Mouse (Mus musculus): ENCODE data around the gene Slc48a1. TPM values are rescaled to one million over a fixed set of nuclear protein-coding genes. Genes with fewer than 3 reads are reported as not detected.

The Slc48a1 gene
- polyA plus RNA-seq, 1 experiment from 2014 or later = 76.0 TPM

DNA sequence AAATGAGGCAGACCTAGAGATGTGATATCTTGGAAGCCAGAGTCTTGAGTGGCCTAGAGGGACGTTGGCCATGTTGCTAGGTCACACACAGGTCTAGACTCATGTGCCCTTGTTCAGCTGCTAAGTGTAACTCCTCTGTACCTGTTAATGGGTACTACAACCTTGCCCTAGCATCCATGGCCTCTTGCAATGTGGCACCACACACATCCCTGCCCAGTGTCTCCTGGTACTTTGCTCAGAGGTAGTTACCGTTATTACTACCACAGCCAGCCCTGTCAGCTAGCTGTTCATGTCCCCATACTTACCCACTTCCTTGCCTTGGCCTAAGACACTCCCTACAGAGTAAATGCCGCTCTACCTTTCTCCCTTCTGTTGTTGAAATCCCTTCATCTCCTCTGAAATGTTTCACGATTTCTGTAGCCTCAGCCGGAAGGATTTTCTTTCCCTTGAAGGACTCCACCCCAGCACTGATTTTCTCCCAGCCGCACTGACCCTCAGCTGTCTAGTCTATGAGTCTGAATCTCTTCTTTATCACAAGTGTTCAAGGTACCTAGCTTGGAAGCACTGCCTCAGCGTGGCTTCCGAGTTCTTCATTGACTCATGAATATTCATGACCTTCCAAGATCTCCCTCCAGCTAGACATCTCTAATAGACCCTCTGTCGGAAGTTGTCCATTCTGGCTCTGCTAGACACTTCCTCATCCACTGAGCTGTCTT is 54.6 kb downstream of the Slc48a1 start:
- H3K36me3 ChIP-seq (ENCODE audit: control insufficient read depth, insufficient read depth) = no peaks in the 10 kb centered on the region
- H3K4me3 ChIP-seq (ENCODE audit: low read length) = no peak overlapping the region
- no peaks in the 10 kb centered on the region for H3K27me3 ChIP-seq (ENCODE audit: control insufficient read depth, insufficient read depth, low read length)
- WGBS = 60% methylated on average over 9 of the region's 9 CpGs
- no peak for ATAC-seq (replicated peaks; ENCODE audit: extremely low read depth, insufficient read depth, low FRiP score)
- peak overlapping the region; percentile 95; the same call in 1 of the 2 replicates for H3K9ac ChIP-seq (ENCODE audit: low read length)
- H3K9me3 ChIP-seq (replicated peaks; ENCODE audit: control insufficient read depth, low read length) = no peaks in the 10 kb centered on the region
- H3K4me2 ChIP-seq (ENCODE audit: low read depth, low read length) = peak overlapping the region; percentile 70; the same call in 1 of the 2 replicates
- peak overlapping the region; percentile 92 for H3K27ac ChIP-seq (ENCODE audit: low read length)
- H3K4me1 ChIP-seq (ENCODE audit: control insufficient read depth, insufficient read depth, low read length) = peaks cover 51% of the 10 kb centered on the region

DNA sequence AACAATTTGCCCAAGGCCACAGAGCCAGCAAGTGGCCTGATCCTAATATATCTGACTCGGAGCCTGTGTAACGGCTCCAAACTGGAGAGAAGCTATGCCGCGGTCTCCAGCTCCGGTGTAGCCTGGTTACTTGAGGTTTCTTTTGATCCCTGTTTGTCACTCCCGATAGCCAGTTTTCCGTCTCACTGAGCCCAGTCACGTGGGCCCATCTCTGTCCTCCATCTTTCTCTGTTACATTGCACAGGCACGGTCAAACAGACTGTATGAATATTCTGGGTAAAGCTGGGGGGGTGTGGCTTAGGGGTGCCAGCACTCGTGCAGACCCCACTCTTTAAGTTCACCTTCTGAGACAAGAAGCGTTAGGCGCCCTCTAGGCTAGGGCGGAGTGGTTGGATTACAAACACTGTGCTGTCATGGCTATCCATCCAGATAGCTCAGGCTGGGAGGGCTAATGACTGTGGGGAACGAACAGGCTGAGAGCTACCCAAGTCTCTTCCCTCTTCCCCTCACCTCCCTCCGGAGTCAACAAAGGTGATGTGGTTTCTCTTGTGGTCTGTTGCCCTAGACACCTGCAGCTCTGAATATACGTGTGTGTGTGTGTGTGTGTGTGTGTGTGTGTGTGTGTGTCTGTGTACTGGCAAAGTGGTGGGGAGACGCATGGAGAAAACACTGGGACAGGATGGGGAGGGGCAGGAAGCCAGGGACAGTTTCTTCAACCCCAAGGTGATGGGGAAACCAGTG is 58.0 kb downstream of the Slc48a1 start:
- Histone ChIP-seq H3K36me3 (ENCODE audit: control insufficient read depth, insufficient read depth) (no peaks in the 10 kb centered on the region), H3K27ac (ENCODE audit: low read length) (peak overlapping the region; percentile 79), H3K4me1 (ENCODE audit: control insufficient read depth, insufficient read depth, low read length) (peaks cover 55% of the 10 kb centered on the region), H3K9ac (ENCODE audit: low read length) (no peak overlapping the region), H3K9me3 (replicated peaks; ENCODE audit: control insufficient read depth, low read length) (no peaks in the 10 kb centered on the region), H3K27me3 (ENCODE audit: control insufficient read depth, insufficient read depth, low read length) (no peaks in the 10 kb centered on the region), H3K4me2 (ENCODE audit: low read depth, low read length) (no peak overlapping the region), H3K4me3 (ENCODE audit: low read length) (no peak overlapping the region)
- no peak for ATAC-seq (replicated peaks; ENCODE audit: extremely low read depth, insufficient read depth, low FRiP score)
- WGBS = 52% methylated on average over 17 of the region's 17 CpGs

DNA sequence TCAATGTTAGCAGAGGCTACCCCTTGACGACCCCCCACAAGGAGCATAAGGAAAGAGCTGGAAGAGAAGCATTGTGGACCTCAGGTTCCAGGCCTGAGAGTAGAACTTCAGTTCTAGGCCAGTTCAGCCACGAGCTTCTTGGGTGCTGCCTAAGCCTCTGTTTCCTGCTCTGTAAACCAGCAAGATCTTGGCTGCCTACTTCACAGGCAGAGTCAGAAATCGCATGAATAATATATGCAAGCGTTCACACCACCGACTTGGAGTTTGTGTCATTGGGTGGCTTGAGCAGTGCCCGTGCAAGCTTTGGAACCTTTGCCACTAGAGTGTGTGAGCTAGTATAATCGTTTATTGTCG is 58.6 kb downstream of the Slc48a1 start:
- ATAC-seq (replicated peaks; ENCODE audit: extremely low read depth, insufficient read depth, low FRiP score) = no peak
- Histone ChIP-seq H3K9me3 (replicated peaks; ENCODE audit: control insufficient read depth, low read length) (no peaks in the 10 kb centered on the region), H3K4me2 (ENCODE audit: low read depth, low read length) (no peak overlapping the region), H3K9ac (ENCODE audit: low read length) (no peak overlapping the region), H3K27me3 (ENCODE audit: control insufficient read depth, insufficient read depth, low read length) (no peaks in the 10 kb centered on the region), H3K27ac (ENCODE audit: low read length) (peak overlapping the region; percentile 79), H3K4me3 (ENCODE audit: low read length) (no peak overlapping the region), H3K4me1 (ENCODE audit: control insufficient read depth, insufficient read depth, low read length) (peaks cover 54% of the 10 kb centered on the region), H3K36me3 (ENCODE audit: control insufficient read depth, insufficient read depth) (no peaks in the 10 kb centered on the region)
- 51% methylated on average over 8 of the region's 8 CpGs for WGBS

DNA sequence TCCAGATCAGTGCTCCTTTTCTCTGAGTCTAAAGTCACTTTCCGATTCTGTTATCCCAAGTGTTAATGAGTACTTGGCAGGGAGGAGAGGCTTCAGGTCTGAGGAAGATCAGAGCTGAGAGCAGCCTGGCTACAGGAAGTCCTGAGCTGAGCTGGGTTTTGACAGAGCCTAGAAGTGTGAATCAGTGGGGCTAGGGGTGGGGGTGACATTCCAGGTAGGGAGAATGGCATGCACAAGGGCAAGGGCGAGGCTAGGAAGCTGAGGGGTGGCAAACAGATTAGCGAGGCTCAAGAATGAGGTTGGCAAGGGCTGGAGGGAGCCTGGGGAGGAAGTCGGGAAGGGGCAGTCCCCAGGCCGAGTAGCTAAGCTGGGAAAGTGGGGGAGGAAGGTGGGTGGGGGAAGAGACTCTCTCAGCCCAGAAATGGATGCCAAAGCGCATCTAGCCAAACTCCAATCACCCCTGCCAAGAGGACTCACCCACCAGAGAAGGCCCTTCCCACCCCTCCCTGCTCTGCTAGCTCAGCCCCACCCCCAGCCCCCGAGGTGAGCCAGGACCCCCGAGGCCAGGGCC is 59.3 kb downstream of the Slc48a1 start:
- WGBS = 12% methylated on average over 8 of the region's 8 CpGs
- H3K27me3 ChIP-seq (ENCODE audit: control insufficient read depth, insufficient read depth, low read length) = no peaks in the 10 kb centered on the region
- H3K4me2 ChIP-seq (ENCODE audit: low read depth, low read length) = peak overlapping the region; percentile 27; the same call in 1 of the 2 replicates
- no peaks in the 10 kb centered on the region for H3K36me3 ChIP-seq (ENCODE audit: control insufficient read depth, insufficient read depth)
- H3K4me3 ChIP-seq (ENCODE audit: low read length) = no peak overlapping the region
- ATAC-seq (replicated peaks; ENCODE audit: extremely low read depth, insufficient read depth, low FRiP score) = 0 out of 2 replicates have a peak, but pooled peaks have one; percentile 14
- peak overlapping the region; percentile 79 for H3K27ac ChIP-seq (ENCODE audit: low read length)
- H3K4me1 ChIP-seq (ENCODE audit: control insufficient read depth, insufficient read depth, low read length) = peaks cover 47% of the 10 kb centered on the region
- peak overlapping the region; percentile 31 for H3K9ac ChIP-seq (ENCODE audit: low read length)
- no peaks in the 10 kb centered on the region for H3K9me3 ChIP-seq (replicated peaks; ENCODE audit: control insufficient read depth, low read length)

DNA sequence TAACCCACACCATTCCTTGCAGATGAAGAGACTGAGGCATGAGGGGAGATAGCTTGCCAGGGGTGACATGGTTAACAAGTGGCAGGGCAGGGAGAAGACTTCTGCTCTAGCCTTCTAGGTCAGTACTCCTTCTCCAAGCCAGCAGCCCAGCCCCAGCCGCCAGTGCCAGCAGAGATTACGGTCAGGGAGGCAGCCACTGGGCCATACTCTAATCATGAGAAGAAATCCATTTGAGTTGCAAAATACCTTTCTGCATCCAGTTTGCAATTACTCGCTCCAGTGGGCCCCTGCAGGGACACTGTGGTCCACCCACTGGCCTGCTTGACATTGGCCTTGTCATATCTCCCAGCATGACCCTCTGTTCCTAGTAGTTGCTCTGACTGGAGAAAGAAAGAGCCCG is 60.1 kb downstream of the Slc48a1 start:
- H3K36me3 ChIP-seq (ENCODE audit: control insufficient read depth, insufficient read depth) = no peaks in the 10 kb centered on the region
- H3K4me1 ChIP-seq (ENCODE audit: control insufficient read depth, insufficient read depth, low read length) = peaks cover 42% of the 10 kb centered on the region
- H3K4me3 ChIP-seq (ENCODE audit: low read length) = no peak overlapping the region
- H3K9ac ChIP-seq (ENCODE audit: low read length) = no peak overlapping the region
- H3K9me3 ChIP-seq (replicated peaks; ENCODE audit: control insufficient read depth, low read length) = no peaks in the 10 kb centered on the region
- no peak overlapping the region for H3K4me2 ChIP-seq (ENCODE audit: low read depth, low read length)
- peak overlapping the region; percentile 27; the same call in 1 of the 2 replicates for H3K27ac ChIP-seq (ENCODE audit: low read length)
- 82% methylated on average over 4 of the region's 4 CpGs for WGBS
- no peaks in the 10 kb centered on the region for H3K27me3 ChIP-seq (ENCODE audit: control insufficient read depth, insufficient read depth, low read length)
- no peak for ATAC-seq (replicated peaks; ENCODE audit: extremely low read depth, insufficient read depth, low FRiP score)

DNA sequence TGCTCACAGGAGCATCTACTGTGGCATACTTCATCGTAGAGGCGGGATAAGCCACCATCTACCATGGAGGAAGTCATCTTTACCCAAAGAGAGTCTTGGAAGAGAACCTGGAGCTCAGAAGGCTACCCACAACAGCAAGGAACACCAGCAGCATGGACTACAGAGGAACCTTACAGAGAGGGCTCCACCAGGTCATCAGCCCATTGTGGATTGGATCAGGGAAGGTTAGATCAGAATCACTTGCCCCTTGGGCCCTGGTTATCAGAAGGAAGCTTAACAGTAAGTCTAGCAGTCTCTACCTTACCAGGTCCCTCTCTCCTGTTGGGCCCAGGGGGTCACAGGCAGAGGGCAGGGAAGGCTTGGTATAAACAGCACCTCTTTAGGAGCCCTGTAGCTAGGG is 60.7 kb downstream of the Slc48a1 start:
- H3K9ac ChIP-seq (ENCODE audit: low read length) = no peak overlapping the region
- peaks cover 41% of the 10 kb centered on the region for H3K4me1 ChIP-seq (ENCODE audit: control insufficient read depth, insufficient read depth, low read length)
- WGBS = 94% methylated on average over 2 of the region's 2 CpGs

DNA sequence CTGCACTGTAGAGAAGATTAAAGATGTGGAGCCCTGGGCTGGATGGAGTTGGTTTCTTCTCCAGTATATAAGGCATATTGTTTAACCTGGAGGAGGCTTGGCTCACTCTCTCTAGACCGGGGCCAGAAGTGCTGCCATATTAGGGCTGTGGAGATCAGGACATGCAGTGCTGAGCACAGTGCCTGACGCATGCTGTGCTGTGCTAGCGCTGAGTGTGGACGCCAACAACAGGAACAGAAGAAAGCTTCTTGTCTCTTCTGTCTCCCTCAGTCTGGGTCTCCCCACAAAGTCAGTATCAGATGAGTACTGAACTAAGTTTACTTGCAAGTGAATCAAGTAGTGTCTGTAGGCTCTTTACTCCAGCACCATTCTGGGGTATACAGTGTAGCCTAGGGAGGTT is 61.2 kb downstream of the Slc48a1 start:
- H3K4me3 ChIP-seq (ENCODE audit: low read length) = no peak overlapping the region
- H3K4me1 ChIP-seq (ENCODE audit: control insufficient read depth, insufficient read depth, low read length) = peaks cover 41% of the 10 kb centered on the region
- H3K9ac ChIP-seq (ENCODE audit: low read length) = no peak overlapping the region
- ATAC-seq (replicated peaks; ENCODE audit: extremely low read depth, insufficient read depth, low FRiP score) = no peak
- WGBS = 81% methylated on average over 4 of the region's 4 CpGs
- no peaks in the 10 kb centered on the region for H3K27me3 ChIP-seq (ENCODE audit: control insufficient read depth, insufficient read depth, low read length)
- H3K27ac ChIP-seq (ENCODE audit: low read length) = peak overlapping the region; percentile 70
- no peaks in the 10 kb centered on the region for H3K36me3 ChIP-seq (ENCODE audit: control insufficient read depth, insufficient read depth)
- no peaks in the 10 kb centered on the region for H3K9me3 ChIP-seq (replicated peaks; ENCODE audit: control insufficient read depth, low read length)
- H3K4me2 ChIP-seq (ENCODE audit: low read depth, low read length) = no peak overlapping the region

More for the DNA sequence above, 60.7 kb downstream of the Slc48a1 start:
- no peak overlapping the region; the same call in 1 of the 2 replicates for H3K27ac ChIP-seq (ENCODE audit: low read length)
- H3K4me2 ChIP-seq (ENCODE audit: low read depth, low read length) = no peak overlapping the region
- H3K27me3 ChIP-seq (ENCODE audit: control insufficient read depth, insufficient read depth, low read length) = no peaks in the 10 kb centered on the region
- no peak for ATAC-seq (replicated peaks; ENCODE audit: extremely low read depth, insufficient read depth, low FRiP score)
- no peaks in the 10 kb centered on the region for H3K36me3 ChIP-seq (ENCODE audit: control insufficient read depth, insufficient read depth)
- H3K9me3 ChIP-seq (replicated peaks; ENCODE audit: control insufficient read depth, low read length) = no peaks in the 10 kb centered on the region
- H3K4me3 ChIP-seq (ENCODE audit: low read length) = no peak overlapping the region

DNA sequence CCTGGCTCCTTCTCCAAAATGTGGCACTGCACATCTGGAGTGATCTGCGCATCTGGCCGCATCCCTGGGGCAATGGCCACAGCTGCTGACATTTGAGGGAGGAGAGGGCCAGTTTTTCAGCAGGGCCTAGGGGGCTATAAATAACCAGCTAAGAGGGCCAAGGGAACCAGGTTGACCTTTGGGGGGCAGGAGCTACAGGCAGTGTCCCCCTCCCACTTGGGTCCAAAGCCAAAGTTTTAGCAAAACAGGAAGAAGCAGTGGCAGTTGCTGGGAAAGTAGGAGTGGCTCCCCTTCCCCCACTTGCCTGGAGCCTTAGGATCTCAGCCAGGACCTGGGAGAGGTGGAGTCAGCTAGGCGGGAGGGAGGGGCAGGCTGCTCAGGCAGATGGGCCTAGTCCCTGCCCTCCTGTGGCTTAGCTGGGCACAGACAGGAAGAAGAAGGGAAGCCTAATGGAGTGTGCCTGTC is 61.7 kb downstream of the Slc48a1 start:
- peaks cover 41% of the 10 kb centered on the region for H3K4me1 ChIP-seq (ENCODE audit: control insufficient read depth, insufficient read depth, low read length)

More for the DNA sequence above, 61.7 kb downstream of the Slc48a1 start:
- 20% methylated on average over 3 of the region's 3 CpGs for WGBS
- peak; percentile 76 for ATAC-seq (replicated peaks; ENCODE audit: extremely low read depth, insufficient read depth, low FRiP score)
- H3K9ac ChIP-seq (ENCODE audit: low read length) = 0 out of 2 replicates have a peak overlapping the region, but pooled peaks have one; percentile 11
- 0 out of 2 replicates have a peak overlapping the region, but pooled peaks have one; percentile 2 for H3K4me2 ChIP-seq (ENCODE audit: low read depth, low read length)
- H3K27me3 ChIP-seq (ENCODE audit: control insufficient read depth, insufficient read depth, low read length) = no peaks in the 10 kb centered on the region
- H3K4me3 ChIP-seq (ENCODE audit: low read length) = no peak overlapping the region
- no peaks in the 10 kb centered on the region for H3K9me3 ChIP-seq (replicated peaks; ENCODE audit: control insufficient read depth, low read length)
- no peaks in the 10 kb centered on the region for H3K36me3 ChIP-seq (ENCODE audit: control insufficient read depth, insufficient read depth)
- peak overlapping the region; percentile 70 for H3K27ac ChIP-seq (ENCODE audit: low read length)
